Mouse (Mus musculus) B cell, adult 2 months (primary cell): ENCODE data around the gene B4galnt4.

Experiments
- DNase-seq, 2 experiments: peaks; one replicate each; pipeline ENCODE4 v3.0.0; 2022

The B4galnt4 gene

DNA sequence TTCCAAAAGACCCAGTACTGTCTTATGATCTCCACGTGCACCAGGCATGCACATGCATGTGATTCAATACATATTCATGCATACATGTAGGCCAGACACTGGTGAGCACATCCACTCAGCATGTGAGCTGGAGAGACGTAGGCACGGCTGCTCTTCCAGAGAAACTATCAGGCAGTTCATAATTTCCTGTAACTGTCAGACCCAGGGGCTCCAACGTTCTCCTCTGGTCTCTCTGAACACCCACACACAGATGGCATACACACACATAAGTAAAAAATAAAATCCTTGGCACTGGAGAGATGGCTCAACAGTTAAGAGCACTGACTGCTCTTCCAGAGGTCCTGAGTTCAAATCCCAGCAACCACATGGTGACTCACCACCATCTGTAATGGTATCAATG lies 12.9 kb downstream of the B4galnt4 start:
- DNase-seq = no peak

DNA sequence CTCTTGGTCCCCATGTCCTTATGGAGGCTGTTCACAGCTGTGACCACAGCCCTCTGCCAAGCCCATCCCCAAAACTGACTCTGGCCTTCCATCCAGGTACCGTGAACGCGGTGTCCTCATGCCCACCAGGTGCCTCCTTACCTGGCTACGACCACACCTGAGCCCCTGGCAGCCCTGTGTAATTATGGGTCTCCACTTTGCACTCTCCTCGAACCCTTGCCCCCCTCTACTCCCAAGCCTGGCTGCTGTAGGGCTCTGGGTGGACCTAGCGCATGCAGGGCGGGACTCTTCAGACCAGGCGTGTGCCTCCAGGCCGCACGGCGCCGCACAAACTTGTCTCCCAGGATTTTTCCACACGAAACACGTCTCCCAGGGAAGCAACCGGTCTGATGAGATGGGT lies 16.9 kb downstream of the B4galnt4 start, which contains the start of gene Pkp3:
Pkp3 (plus strand) TSS at position 378 of the 400 bp plus-strand sequence.
- no peak for DNase-seq

DNA sequence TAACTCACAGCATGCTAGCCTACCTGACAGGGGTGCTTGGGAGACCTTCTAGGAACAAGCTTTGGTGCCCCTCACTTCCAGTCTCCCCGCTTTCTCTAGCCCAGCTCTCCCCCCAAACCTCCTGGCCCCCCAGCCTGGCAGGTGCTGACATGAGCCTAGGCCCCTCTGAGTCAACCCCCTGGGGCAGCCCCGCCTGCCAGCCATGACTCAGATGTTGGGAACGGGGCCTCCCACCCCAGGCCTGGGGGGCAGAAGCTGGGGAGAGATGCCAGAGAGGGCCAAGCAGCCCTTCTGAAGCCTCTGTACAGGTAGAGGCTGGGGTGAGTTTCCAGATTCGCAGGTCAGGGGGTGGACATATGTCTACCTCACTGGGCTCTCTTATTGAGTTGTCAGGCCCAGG lies 18.0 kb downstream of the B4galnt4 start:
- DNase-seq = no peak

DNA sequence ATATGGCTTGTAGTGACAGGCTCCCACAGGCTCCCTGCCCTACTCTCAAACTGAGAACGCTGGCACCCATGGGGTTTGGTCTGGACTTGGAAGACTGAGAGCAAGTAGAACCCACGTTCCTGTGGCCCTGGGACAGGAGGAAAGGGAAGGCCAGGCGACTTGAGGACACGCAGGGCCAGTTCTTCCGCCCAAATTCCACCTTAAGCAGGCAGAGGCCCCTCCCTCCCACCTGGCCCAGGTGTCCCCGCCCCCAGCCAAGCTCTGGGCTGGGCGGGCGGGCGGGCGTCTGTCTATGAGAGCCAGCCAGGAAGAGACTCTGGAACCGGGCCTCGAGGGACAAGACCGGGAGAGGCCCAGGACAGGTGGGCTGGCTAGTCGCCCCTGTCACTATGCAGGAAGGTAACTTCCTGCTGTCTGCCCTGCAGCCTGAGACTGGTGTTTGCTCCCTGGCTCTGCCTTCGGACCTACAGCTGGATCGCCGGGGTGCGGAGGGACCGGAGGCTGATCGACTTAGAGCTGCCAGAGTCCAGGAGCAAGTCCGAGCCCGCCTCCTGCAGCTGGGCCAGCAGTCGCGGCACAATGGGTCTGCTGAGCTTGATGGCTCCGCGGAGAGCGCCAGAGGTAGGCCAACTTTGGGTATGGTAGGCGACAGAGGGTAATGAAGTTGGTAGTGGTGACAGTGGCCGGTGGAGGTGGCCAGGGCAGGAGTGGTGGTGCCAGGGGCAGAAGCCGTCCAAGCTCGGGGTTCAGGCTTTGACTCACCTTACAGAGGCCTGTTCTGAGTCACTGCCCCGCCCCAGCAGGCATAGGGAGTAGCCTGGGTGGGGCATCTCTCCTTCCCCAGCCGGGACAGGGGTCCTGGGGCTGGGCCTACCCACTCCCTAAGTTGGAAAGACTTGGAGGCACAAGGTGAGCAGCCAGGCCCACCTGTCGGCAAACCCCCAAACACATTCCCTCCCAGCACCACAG lies 18.9 kb downstream of the B4galnt4 start:
- no peak for DNase-seq

DNA sequence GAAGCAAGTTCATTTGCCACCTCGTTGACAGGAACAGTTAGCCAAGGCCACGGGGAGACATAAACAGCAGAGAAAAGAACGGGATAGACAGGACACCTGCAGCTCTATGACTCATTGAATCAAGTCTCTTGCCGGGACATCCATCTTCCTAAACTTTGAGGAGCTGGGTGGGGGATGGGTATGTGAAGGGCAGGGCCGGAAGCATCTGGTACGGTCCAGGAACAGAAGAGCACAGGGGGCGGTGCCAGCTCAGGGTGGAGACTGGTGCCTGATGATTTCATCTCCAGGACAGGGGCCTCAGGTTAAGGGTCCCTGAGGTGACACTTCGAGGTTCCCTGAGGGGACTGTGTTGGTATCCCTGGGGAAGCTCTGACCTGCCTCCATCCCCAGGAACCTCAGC lies 27.0 kb downstream of the B4galnt4 start:
- peak; percentile 55 for DNase-seq

DNA sequence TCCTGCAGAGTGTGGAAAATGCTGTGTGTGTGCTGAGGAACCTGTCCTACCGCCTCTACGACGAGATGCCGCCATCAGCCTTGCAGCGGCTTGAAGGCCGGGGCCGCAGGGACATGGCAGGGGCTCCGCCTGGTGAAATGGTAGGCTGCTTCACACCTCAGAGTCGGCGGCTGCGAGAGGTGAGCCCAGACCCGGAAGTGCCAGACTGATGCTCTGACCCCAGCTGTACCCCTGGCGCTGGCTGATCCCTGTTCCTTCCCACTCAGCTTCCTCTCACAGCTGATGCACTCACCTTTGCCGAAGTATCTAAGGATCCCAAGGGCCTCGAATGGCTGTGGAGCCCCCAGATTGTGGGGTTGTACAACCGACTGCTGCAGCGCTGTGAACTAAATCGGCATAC lies 27.6 kb downstream of the B4galnt4 start:
- DNase-seq = peak; percentile 23 to 42

DNA sequence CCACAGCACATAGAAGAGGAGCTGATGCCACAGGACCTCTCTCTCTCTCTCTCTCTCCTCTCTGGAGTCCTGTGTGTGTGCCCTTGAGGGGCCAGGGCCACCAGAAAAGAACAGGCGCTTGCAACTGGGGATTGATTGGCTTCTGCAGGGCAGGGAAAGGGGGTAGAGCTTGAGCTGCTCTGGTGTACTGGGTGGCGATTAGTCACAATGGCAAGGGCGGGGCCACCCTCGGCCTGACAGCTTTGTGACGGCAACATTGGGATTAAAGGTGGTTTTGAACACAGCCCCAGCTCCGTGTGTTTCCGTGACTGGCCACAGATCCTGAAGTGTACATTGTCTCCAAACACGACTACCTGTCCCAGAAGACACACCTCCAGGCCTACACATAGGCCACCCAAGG lies 29.3 kb downstream of the B4galnt4 start:
- DNase-seq = no peak

DNA sequence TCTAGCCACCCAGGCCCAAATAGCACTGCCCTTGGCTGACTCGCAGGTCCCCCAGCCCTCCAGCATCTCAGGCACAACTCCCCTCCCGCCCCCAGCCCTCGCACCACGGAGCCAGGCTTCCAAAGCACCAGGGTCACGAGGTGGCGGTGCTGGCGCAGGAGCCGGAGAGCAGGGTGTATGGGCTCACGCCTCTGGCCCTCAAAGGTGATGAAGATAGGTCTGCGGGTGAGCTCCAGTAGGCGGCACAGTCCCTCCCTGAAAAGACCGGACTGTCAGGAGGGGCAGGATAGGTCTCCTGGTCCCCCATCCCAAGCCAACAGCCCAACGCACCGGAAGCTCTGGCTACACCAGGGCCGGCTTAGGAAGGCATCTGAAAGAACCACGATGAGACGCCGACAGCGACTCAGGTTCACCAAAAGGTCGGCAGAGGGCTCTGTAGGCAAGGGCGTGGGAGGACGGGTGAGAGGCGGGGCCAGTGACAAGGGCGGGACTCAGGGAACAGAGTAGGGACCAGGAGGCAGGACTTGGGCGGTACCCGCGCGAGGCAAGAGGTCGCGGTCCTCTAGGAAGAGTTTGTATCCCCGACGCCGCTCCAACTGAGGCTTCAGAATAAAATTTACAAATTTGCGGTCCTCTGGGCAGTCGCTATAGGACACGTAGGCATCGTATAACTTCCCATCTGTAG lies 31.3 kb downstream of the B4galnt4 start:
- DNase-seq = peak; percentile 85

DNA sequence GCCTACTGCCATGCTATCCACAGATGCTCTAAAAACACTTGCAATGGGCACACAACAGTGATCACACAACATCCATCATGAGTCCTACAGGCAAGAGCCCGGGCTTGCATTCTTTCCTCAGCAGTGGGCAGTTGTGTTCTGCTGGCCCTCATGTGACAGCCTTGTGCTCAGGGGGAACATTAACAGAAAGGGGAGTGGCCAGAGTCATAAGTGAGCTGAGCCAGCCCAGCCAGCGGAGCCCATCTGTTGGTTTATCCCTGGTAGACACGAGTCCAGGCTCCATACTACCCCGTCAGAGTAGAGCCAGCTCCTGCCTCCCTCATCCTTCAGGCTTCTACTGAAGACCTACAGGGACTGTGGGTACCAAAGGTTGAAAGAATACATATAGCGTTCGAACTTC lies 33.0 kb downstream of the B4galnt4 start:
- no peak for DNase-seq

DNA sequence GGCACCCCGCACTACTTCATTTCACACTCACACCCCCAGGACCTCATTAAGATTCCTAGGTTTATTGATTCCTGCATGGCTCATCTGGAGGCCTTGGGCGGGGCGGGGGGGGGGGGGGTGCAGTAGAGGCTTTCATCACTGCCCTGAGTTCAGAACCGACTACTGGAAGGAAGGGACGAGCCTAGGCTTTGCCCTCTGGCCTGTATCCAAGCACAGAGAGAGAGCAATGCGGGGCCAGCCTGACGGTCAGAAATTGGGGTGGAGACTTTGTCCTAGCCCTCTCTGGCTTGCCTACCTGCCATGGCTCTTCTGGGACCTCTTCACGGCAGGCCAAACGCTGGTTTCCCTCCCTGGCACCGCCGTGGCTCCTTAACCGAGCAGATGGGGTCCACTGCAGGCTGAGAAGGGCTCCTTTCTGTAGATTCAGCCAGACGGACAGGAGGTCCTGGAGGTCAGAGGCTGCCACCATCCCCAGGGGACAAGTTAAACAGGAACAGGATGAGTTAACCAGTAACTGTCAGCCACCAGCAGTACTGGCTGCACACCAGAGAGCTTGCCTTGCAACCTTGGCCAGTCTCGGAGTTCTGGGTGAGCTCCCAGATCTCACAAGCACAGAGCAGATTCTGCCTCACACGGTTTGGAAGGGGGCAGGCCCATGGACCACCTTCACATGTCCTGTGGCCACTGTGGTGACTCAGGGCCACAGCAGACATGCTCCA lies 33.7 kb downstream of the B4galnt4 start:
- DNase-seq = no peak

DNA sequence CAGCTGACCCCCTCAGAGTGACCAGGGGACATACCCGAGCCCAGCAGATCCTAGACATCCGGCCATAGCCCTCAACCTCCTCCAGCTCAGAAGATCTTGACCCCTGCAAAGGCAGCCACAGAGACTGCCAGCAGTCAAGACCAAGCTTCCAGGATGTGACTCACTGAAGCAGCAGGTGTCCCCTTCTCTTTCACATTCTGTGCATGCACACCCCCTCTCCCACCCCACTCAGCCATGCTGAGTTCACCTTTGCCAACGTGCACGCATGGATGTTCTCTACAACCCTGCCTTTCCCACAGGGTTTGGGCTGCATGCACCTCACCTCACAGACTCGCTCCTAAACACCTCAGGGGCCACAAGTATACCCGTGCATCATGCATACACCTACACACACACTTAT lies 35.1 kb downstream of the B4galnt4 start:
- DNase-seq = peak; percentile 15 to 30

DNA sequence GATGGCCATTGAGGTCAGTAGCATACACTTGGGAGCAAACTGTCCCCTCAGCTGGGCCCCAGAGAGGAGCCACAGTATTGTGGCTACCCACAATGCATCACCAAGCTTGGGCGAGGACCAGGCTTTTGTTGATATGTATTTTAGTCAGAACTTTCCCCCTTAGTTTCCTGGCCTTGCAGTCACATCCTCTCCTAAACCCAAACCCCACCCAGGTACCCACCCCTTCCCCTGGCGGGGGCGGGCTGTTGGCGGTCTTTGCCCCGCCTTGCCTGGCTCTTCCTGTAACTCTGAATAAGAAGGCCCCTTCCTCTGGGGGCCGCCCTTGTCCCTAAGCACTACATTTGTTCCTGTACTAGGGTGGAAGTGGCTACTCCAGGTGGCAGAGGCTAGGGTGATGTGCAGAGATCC lies 35.7 kb downstream of the B4galnt4 start:
- peak; percentile 84 to 88 for DNase-seq

DNA sequence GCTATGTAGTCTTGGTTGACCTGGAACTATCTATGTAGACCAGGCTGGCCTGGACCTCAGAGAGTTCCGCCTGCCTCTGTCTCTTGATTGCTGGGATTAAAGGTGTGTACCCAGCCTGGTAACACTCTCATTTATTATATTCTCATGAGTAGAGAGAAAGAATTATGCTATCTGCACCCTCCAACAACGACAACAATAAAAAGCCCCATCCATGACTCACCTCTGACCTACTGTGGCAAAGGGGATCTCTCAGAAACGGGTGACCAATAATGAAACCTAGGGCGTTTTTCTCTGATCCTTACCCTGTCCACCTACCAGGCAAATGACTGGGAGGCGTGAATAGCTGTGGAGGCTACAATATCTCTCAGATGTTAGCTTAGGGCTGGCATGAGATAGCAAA lies 36.3 kb downstream of the B4galnt4 start:
- no peak for DNase-seq

DNA sequence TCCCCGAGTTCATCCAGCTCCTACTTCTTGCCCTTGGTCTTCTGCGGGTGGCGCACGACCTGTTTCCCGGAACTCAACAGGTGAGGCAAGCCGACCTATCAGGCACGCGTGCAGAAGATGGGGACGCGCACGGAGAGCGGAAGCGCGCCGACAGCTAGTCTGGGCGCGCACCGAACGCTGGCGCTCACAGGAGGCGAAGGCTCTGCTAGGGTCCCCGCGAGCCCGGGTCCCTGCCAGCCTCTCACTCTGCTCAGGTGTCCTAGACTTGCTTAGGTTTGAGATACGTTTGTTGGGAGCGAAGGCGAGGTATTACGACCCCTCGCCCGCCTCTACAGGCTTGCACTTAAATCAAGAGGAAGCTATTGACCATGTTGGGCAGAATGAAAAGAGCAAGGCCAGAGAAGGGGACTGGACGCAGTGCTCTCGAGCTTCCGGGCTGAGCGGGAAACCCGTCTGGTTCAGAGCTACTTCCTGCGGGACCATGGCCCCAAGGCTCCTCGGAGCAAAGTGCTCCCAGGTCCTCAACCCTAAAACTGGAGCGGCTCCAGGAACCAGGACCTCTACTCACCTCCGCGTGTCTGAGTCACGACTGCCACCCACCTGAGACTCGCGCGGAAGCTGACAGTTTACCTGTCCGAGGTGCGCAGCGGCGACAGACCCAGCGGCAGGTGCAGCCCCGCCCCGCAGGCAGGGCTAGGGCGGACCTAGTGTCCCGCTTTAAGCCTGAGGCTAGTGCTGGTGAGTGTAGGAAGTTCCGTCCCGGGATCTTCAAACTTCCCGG lies 39.2 kb downstream of the B4galnt4 start, which contains the start of gene Sigirr:
Sigirr (minus strand) TSS at position 662 of the 781 bp plus-strand sequence.
- DNase-seq = peak; percentile 68 to 69

DNA sequence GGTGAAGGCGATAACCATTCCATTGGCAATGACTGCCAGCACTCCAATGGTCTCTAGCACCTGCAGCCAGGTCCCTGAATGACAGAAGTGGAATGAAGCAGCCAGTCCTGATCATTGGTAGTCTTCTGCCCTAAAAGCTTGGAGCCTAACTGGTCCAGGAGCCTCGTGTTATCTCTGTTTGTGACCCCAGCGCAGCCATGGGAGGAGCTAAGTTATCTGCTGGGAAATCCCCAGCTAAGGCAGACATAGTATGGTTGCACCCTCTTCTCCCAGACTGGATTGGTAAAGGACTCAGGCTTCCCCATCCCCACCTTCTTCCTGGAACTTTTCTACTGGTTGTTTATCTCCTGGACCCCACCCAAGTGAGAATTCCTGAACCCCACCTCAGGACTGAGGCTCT lies 42.3 kb downstream of the B4galnt4 start:
- DNase-seq = no peak

DNA sequence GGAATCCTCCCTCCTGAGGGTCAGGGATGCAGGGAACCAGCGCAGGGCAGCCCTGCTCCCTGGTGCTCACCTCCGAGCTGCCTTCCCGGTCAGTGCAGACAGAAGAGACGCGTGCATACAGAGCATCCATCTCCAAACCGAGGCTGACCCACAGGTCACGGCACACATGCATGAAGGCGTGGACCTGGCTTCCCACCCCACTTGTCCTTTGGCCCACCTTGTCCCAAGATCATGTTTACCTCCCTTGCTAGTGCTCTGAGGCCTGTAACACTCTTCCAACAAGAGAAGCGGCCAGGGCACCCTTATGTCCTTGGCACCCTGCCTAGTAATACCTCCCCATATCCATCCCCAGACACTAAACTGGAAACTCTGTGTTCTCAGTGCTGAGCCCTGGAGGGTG lies 55.0 kb downstream of the B4galnt4 start:
- no peak for DNase-seq

DNA sequence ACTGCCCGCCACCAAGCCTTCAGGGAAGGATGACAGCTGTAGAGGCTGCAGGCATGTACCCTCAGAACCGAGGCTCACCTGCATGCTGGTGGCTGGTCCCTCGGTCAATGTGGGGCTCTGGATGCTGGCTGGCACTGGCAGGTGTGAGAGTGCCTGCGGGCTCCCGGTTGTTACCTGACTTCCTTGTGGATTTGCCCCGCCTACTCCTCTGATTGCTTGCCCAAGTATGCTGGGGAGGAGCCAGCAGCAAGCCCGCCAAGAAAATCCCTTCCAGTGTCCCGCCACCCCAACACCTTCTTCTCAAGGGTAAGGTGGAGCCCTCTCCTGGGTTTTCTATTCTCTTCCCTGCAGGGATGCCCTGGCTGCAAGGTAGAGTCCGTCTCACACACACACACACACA lies 56.7 kb downstream of the B4galnt4 start, which contains the start of gene Ano9:
Ano9 (minus strand) TSS at position 171 of the 400 bp plus-strand sequence.
- DNase-seq = no peak

DNA sequence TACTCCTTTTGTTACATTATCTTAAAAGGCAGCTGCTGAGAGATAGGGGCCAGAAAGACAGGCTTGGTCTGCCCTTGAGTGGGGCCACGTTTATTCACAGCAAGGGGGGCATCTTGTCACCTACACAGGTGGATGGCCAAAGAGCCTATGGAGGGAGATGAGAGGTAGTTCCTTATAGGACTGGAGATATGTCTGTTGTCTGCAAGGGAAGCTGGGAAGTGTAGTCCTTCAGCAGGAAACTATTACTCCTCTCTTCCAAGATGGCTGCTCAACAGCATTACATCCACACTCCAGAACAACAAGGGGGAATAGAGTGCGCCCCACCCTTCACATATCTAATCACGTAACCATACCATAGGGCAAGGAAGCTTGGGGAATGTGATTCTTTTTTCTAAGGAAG lies 58.6 kb downstream of the B4galnt4 start:
- DNase-seq = no peak

DNA sequence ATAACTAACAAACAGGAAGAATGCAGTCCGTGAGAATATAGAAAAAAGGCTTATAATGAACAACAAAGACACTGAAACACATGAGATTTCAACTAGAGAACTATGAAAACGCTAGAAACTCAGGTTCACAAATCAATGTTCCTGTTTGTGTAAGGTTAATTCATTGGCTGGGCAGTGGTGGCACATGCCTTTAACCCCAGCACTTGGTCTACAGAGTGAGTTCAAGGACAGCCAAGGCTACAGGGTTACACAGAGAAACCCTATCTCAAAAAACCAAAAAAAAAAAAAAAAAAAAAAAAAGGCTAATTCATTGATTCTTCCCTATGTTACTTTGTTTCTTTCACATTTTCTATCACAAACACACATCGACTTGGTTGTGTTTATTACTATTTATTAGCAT lies 59.7 kb downstream of the B4galnt4 start:
- DNase-seq = no peak

DNA sequence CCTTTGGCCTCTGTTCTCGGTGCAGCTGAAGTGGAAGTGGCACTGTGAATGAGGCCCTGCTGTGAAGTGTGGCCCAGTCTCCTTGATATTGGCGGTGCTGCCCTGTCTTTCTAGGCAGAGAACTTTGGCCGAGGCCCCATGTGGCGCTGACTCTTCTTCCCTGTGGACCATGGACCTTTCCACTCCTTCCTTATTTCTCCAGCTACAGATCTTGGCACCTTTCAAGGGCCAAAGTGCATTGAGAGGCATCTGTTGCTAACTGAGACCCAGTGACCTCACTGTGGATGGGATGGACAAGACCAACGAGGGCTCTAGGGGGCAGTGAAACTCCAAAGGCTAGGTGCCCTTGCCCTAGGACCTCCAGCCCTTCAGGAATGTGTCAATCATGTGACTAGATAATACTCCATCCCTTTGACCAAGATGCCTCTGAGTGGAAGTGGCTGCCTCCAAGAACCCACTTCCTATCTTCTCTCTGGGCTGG lies 60.2 kb downstream of the B4galnt4 start:
- DNase-seq = no peak
